ENCODE assay signal across 19 mouse cellular contexts in genomic region chr2:5946876-5947275, GRCm38 (mm10).
"Had no signal": no experiment of that assay in that cellular context is flagged by ENCODE, and none has a peak within 500 bp of the region (broad histone marks: within the 10 kb centered on the region; RNA-seq: fewer than 3 reads in every experiment).

No protein-coding gene starts in this region.

- H3K27me3 ChIP-seq: kidney, embryonic 15.5 days had no signal

- H3K36me3 ChIP-seq: kidney, embryonic 15.5 days had no signal

- H3K4me2 ChIP-seq: kidney, embryonic 15.5 days; midbrain, embryonic 11.5 days had no signal

- H3K9me3 ChIP-seq: kidney, embryonic 15.5 days had no signal

- H3K27ac ChIP-seq: kidney, embryonic 15.5 days; left cerebral cortex, adult 2 months; liver, embryonic 14.5 days; stomach, postnatal 0 days had no signal

- H3K9ac ChIP-seq: kidney, embryonic 15.5 days; liver, embryonic 14.5 days had no signal

- H3K4me3 ChIP-seq: kidney, embryonic 15.5 days; left cerebral cortex, adult 2 months had no signal

- DNase-seq: kidney, adult 8-10 months; kidney, postnatal 10 days; kidney, postnatal 36 days; layer of hippocampus, postnatal 36 days; lung, adult 2 months; lung, postnatal 14 days; lung, postnatal 4 days; midbrain, embryonic 14.5 days; right cerebral cortex, adult 18-20 months; right cerebral cortex, postnatal 14 days; right cerebral cortex, postnatal 4 days; thymus, adult 2 months; thymus, postnatal 14 days; thymus, postnatal 4 days had no signal
